Mouse (Mus musculus) stomach, embryonic 15.5 days (tissue): ENCODE measurements around the gene Ugt1a1. TPM values are rescaled to one million over a fixed set of nuclear protein-coding genes. Genes with fewer than 3 reads are reported as not detected.
"Not testable (repeated sequence)": the region's sequence is repeated elsewhere in the genome, so short reads cannot be mapped to it uniquely, and the experiment has no call there.

ENCODE experiments used
- ATAC-seq: fragments of 200-750 bp; cut with Nextera tagmentation; 2 replicates; pipeline ENCODE4 v1.8.0; 2017; ENCODE audit warnings: low read depth, moderate number of reproducible peaks, moderate TSS enrichment; ENCODE audit not compliant: insufficient read depth, low FRiP score
- H3K27ac ChIP-seq: fragments of 300-500 bp; sonication (generic); 2 replicates; pipeline ENCODE4 v1.5.1; 2015; ENCODE audit warnings: mild to moderate bottlenecking, inconsistent platforms
- H3K27me3 ChIP-seq: fragments of 300-500 bp; sonication (generic); replicated peaks from 2 replicates; pipeline ENCODE4 v1.6.1; 2015; ENCODE audit warnings: inconsistent platforms
- H3K36me3 ChIP-seq: fragments of 300-500 bp; sonication (generic); 2 replicates; pipeline ENCODE4 v1.6.1; 2015; ENCODE audit warnings: inconsistent platforms
- H3K4me1 ChIP-seq: fragments of 300-500 bp; sonication (generic); 2 replicates; pipeline ENCODE4 v1.6.1; 2015; ENCODE audit warnings: inconsistent platforms
- H3K4me2 ChIP-seq: fragments of 300-500 bp; sonication (generic); 2 replicates; pipeline ENCODE4 v1.6.1; 2015; ENCODE audit warnings: mild to moderate bottlenecking, inconsistent platforms
- H3K4me3 ChIP-seq: fragments of 300-500 bp; sonication (generic); replicated peaks from 2 replicates; pipeline ENCODE4 v1.5.1; 2015; ENCODE audit warnings: inconsistent platforms
- H3K9ac ChIP-seq: fragments of 300-500 bp; sonication (generic); 2 replicates; pipeline ENCODE4 v1.6.1; 2015; ENCODE audit warnings: inconsistent platforms
- H3K9me3 ChIP-seq: fragments of 300-500 bp; sonication (generic); 2 replicates; pipeline ENCODE4 v1.6.1; 2016; ENCODE audit warnings: inconsistent platforms
- WGBS: fragments of 180-500 bp; shearing (Covaris S2); methylation state at CpG from one replicate; pipeline ENCODE4 v1.1.7; 2015; 5-methylcytosine and 5-hydroxymethylcytosine counted together
- polyA plus RNA-seq: library from polyadenylated mRNA; unstranded; fragments of >200 nt; fragmentation: Nextera tagmentation; extraction: Ambion mirVana; gene quantifications from 2 replicates; pipeline ENCODE4 v1.2.1, GENCODE M21; 2015

Ugt1a1 gene
- polyA plus RNA-seq, result 5.3 and 7.1 TPM in 2 replicates

GRCm38 (mm10) chr1:88211812-88212211 lies at the start of gene Ugt1a1:
Gene Ugt1a1 (plus strand): TSS chr1:88211959.
- Histone ChIP-seq H3K36me3 (no peaks in the 10 kb centered on the region), H3K4me2 (no peak within 1 kb of the TSS), H3K9me3 (peaks cover 7% of the 10 kb centered on the region; the same call in 1 of the 2 replicates), H3K27me3 (no peaks in the 10 kb centered on the region), H3K27ac (no peak within 1 kb of the TSS), H3K4me1 (no peaks in the 10 kb centered on the region), H3K4me3 (no peak within 1 kb of the TSS), H3K9ac (no peak within 1 kb of the TSS)
- 63% methylated on average over 8 of the region's 8 CpGs for WGBS
- ATAC-seq, result peak; percentile 19; the same call in 1 of the 2 replicates

GRCm38 (mm10) chr1:88165711-88166110 lies 46.0 kb upstream of the Ugt1a1 start, which contains the start of gene Ugt1a5:
Gene Ugt1a5 (plus strand): TSS chr1:88166012.
- no peak within 1 kb of the TSS for H3K9ac ChIP-seq
- H3K27ac ChIP-seq, result no peak within 1 kb of the TSS
- WGBS, result 76% methylated on average over 5 of the region's 5 CpGs
- H3K27me3 ChIP-seq, result no peaks in the 10 kb centered on the region
- H3K9me3 ChIP-seq, result no peaks in the 10 kb centered on the region
- no peaks in the 10 kb centered on the region for H3K4me1 ChIP-seq
- no peak within 1 kb of the TSS for H3K4me2 ChIP-seq
- H3K36me3 ChIP-seq, result no peaks in the 10 kb centered on the region
- no peak within 1 kb of the TSS for H3K4me3 ChIP-seq
- no peak for ATAC-seq

- H3K27me3 ChIP-seq, H3K4me3 ChIP-seq, H3K36me3 ChIP-seq, ATAC-seq, H3K9ac ChIP-seq, H3K4me2 ChIP-seq, H3K9me3 ChIP-seq, H3K4me1 ChIP-seq, H3K27ac ChIP-seq: not testable (repeated sequence)
- 73% methylated on average over 6 of the region's 7 CpGs for WGBS
Measured at GRCm38 (mm10) chr1:88172190-88172589, 39.6 kb upstream of the Ugt1a1 start.

- Histone ChIP-seq H3K36me3 (no peaks in the 10 kb centered on the region), H3K4me3 (no peak overlapping the region), H3K27me3 (no peaks in the 10 kb centered on the region), H3K9me3 (no peaks in the 10 kb centered on the region), H3K4me2 (no peak overlapping the region), H3K27ac (no peak overlapping the region), H3K4me1 (no peaks in the 10 kb centered on the region), H3K9ac (no peak overlapping the region)
- WGBS, result 83% methylated on average over 1 of the region's 1 CpGs
- no peak for ATAC-seq
Measured at GRCm38 (mm10) chr1:88179657-88180056, 32.1 kb upstream of the Ugt1a1 start.

- H3K9me3 ChIP-seq, result no peaks in the 10 kb centered on the region
- 82% methylated on average over 5 of the region's 5 CpGs for WGBS
- no peaks in the 10 kb centered on the region for H3K27me3 ChIP-seq
- no peaks in the 10 kb centered on the region for H3K4me1 ChIP-seq
- no peak for ATAC-seq
- H3K4me3 ChIP-seq, result no peak overlapping the region
- no peaks in the 10 kb centered on the region for H3K36me3 ChIP-seq
- no peak overlapping the region for H3K27ac ChIP-seq
- no peak overlapping the region for H3K9ac ChIP-seq
- no peak overlapping the region for H3K4me2 ChIP-seq
Measured at GRCm38 (mm10) chr1:88186325-88186935, 25.3 kb upstream of the Ugt1a1 start.

GRCm38 (mm10) chr1:88192136-88192535 lies 19.6 kb upstream of the Ugt1a1 start:
- Histone ChIP-seq H3K9me3 (no peaks in the 10 kb centered on the region), H3K4me2 (no peak overlapping the region), H3K9ac (no peak overlapping the region), H3K4me3 (no peak overlapping the region), H3K36me3 (no peaks in the 10 kb centered on the region), H3K27me3 (no peaks in the 10 kb centered on the region), H3K27ac (no peak overlapping the region), H3K4me1 (no peaks in the 10 kb centered on the region)
- 75% methylated on average over 3 of the region's 3 CpGs for WGBS
- ATAC-seq, result no peak

GRCm38 (mm10) chr1:88195687-88196086 lies 16.1 kb upstream of the Ugt1a1 start:
- H3K9me3 ChIP-seq, result no peaks in the 10 kb centered on the region
- H3K9ac ChIP-seq, result no peak overlapping the region
- no peaks in the 10 kb centered on the region for H3K27me3 ChIP-seq
- no peak for ATAC-seq
- no peak overlapping the region for H3K4me2 ChIP-seq
- no peak overlapping the region for H3K4me3 ChIP-seq
- no peak overlapping the region for H3K27ac ChIP-seq
- no peaks in the 10 kb centered on the region for H3K36me3 ChIP-seq
- H3K4me1 ChIP-seq, result no peaks in the 10 kb centered on the region
- 82% methylated on average over 1 of the region's 1 CpGs for WGBS

- Histone ChIP-seq H3K27me3 (no peaks in the 10 kb centered on the region), H3K27ac (no peak overlapping the region), H3K9ac (no peak overlapping the region), H3K9me3 (no peaks in the 10 kb centered on the region), H3K4me3 (no peak overlapping the region), H3K4me2 (no peak overlapping the region), H3K36me3 (no peaks in the 10 kb centered on the region), H3K4me1 (no peaks in the 10 kb centered on the region)
- ATAC-seq, result no peak
- 74% methylated on average over 3 of the region's 3 CpGs for WGBS
Measured at GRCm38 (mm10) chr1:88197443-88197842, 14.3 kb upstream of the Ugt1a1 start.

- H3K27me3 ChIP-seq, result no peaks in the 10 kb centered on the region
- H3K27ac ChIP-seq, result no peak overlapping the region
- 69% methylated on average over 2 of the region's 2 CpGs for whole genome bisulfite sequencing
- H3K9me3 ChIP-seq, result no peaks in the 10 kb centered on the region
- H3K36me3 ChIP-seq, result no peaks in the 10 kb centered on the region
- 0 out of 2 replicates have a peak, but pooled peaks cover under 1% of the 10 kb centered on the region for H3K4me1 ChIP-seq
- no peak overlapping the region for H3K9ac ChIP-seq
- no peak overlapping the region for H3K4me3 ChIP-seq
- no peak overlapping the region for H3K4me2 ChIP-seq
- ATAC-seq, result no peak
Measured at GRCm38 (mm10) chr1:88199996-88200395, 11.8 kb upstream of the Ugt1a1 start.

- Histone ChIP-seq H3K9ac (no peak within 1 kb of the TSS), H3K36me3 (no peaks in the 10 kb centered on the region), H3K27me3 (no peaks in the 10 kb centered on the region), H3K9me3 (no peaks in the 10 kb centered on the region), H3K4me2 (no peak within 1 kb of the TSS), H3K4me1 (peaks cover 5% of the 10 kb centered on the region; the same call in 1 of the 2 replicates), H3K4me3 (no peak within 1 kb of the TSS), H3K27ac (no peak within 1 kb of the TSS)
- 76% methylated on average over 7 of the region's 7 CpGs for WGBS
- ATAC-seq, result no peak
Measured at GRCm38 (mm10) chr1:88200456-88200855, 11.3 kb upstream of the Ugt1a1 start, which contains the start of gene Ugt1a2. Gene Ugt1a2 (plus strand): TSS chr1:88200601.

- 7% methylated on average over 62 of the region's 62 CpGs for WGBS
- Histone ChIP-seq H3K4me1 (peaks cover 5% of the 10 kb centered on the region; the same call in 1 of the 2 replicates), H3K4me2 (peak within 1 kb of the TSS; percentile 86), H3K27me3 (no peaks in the 10 kb centered on the region), H3K9me3 (no peaks in the 10 kb centered on the region), H3K27ac (no peak within 1 kb of the TSS), H3K9ac (peak within 1 kb of the TSS; percentile 26; the same call in 1 of the 2 replicates), H3K36me3 (no peaks in the 10 kb centered on the region), H3K4me3 (peak within 1 kb of the TSS; percentile 48)
- peak; percentile 93 for ATAC-seq
Measured at GRCm38 (mm10) chr1:88205294-88205922, 6.4 kb upstream of the Ugt1a1 start, which contains the start of gene Dnajb3. Gene Dnajb3 (minus strand): TSS chr1:88205782.

- Histone ChIP-seq H3K9ac (no peak overlapping the region), H3K27me3 (no peaks in the 10 kb centered on the region), H3K4me3 (no peak overlapping the region), H3K9me3 (no peaks in the 10 kb centered on the region), H3K4me2 (no peak overlapping the region), H3K4me1 (peaks cover 5% of the 10 kb centered on the region; the same call in 1 of the 2 replicates), H3K27ac (no peak overlapping the region), H3K36me3 (no peaks in the 10 kb centered on the region)
- WGBS, result 67% methylated on average over 2 of the region's 2 CpGs
- ATAC-seq, result peak; percentile 72; the same call in 1 of the 2 replicates
Measured at GRCm38 (mm10) chr1:88206843-88207479, 4.8 kb upstream of the Ugt1a1 start.
